Mouse (Mus musculus) brain, embryonic 14.5 days (tissue): Measurements from ENCODE around the gene Acot10. TPM values are rescaled to one million over a fixed set of nuclear protein-coding genes. Genes with fewer than 3 reads are reported as not detected.
A peak's percentile ranks its signal among the peaks of the same experiment; 100 is the strongest.
"Not testable (repeated sequence)": the region's sequence is repeated elsewhere in the genome, so short reads cannot be mapped to it uniquely, and the experiment has no call there.

ENCODE experiments used
- DNase-seq: peaks from one replicate; pipeline ENCODE4 v3.0.0-alpha.2; 2011; ENCODE audit warnings: low read depth
- CTCF ChIP-seq: fragments of 200-500 bp; IDR thresholded peaks from 2 replicates; pipeline ENCODE4 v1.5.1; 2012; ENCODE audit warnings: inconsistent platforms, mild to moderate bottlenecking, moderate library complexity, borderline replicate concordance; ENCODE audit not compliant: insufficient read depth, insufficient read length; ENCODE audit errors: extremely low read depth
- POLR2A ChIP-seq: fragments of 200-500 bp; IDR thresholded peaks from 2 replicates; pipeline ENCODE4 v1.6.1; 2012; ENCODE audit warnings: mild to moderate bottlenecking, inconsistent platforms, borderline replicate concordance; ENCODE audit not compliant: poor library complexity, insufficient read depth, insufficient read length, severe bottlenecking; ENCODE audit errors: extremely low read depth
- polyA plus RNA-seq: library from polyadenylated mRNA; depleted of rRNA; stranded (reverse); fragments of >200 nt; gene quantifications from 2 replicates; pipeline ENCODE4 v1.2.3, GENCODE M21; 2012; rRNA removed

Acot10 gene
- polyA plus RNA-seq = not detected in 2 replicates

DNA sequence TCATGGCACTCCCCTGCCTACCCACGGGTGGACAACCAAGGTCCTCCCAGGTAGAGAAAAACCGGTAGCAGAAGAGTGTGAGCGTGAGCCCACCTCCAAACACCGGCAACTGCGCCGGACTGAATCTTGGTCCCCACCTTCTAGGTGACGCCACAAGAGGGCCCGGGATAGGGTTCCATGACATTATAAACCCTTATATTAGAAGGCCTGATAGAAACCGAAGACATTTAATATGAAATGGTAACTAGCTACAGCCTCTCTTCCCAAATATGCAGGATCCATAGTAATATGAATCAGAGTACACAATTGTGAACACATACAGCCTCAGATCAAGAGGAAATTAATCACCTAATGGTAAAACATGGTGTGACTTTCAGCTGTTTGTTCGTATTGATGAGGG is at the start of gene Acot10:
Acot10 (minus strand) TSS at position 101 of the 400 bp plus-strand sequence.
- no peak for TF ChIP-seq CTCF
- TF ChIP-seq POLR2A = no peak
- no peak for DNase-seq

- DNase-seq = no peak
- TF ChIP-seq CTCF = no peak
- TF ChIP-seq POLR2A = no peak
These were observed 45.3 kb upstream of the Acot10 start for GRCm38 (mm10) chr15:20711859-20712258.

GRCm38 (mm10) chr15:20696229-20696628 is 29.7 kb upstream of the Acot10 start:
- DNase-seq = no peak
- no peak for TF ChIP-seq CTCF
- no peak for TF ChIP-seq POLR2A

GRCm38 (mm10) chr15:20684200-20684599 is 17.6 kb upstream of the Acot10 start:
- TF ChIP-seq POLR2A (no peak), CTCF (no peak)
- DNase-seq = no peak

DNA sequence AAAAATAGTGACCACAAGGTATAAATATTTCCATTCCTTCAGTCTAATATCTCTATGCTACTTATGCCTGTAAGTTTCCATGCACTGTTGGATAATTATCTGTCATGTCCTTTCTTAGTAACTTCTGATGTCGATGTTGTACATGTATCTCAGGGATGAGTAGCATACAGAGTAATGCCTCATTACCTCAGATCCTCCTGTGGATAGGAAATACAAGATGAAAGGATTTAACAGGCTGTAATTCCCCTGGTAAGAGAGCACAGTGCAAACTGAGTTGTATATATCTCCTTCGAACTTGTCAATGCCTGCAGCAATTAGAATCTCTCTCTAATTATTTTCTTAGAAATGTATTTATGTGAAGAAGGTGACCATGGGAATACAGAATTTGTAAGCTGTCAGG is 16.2 kb upstream of the Acot10 start:
- TF ChIP-seq CTCF (no peak), POLR2A (no peak)
- peak; percentile 35 for DNase-seq

DNA sequence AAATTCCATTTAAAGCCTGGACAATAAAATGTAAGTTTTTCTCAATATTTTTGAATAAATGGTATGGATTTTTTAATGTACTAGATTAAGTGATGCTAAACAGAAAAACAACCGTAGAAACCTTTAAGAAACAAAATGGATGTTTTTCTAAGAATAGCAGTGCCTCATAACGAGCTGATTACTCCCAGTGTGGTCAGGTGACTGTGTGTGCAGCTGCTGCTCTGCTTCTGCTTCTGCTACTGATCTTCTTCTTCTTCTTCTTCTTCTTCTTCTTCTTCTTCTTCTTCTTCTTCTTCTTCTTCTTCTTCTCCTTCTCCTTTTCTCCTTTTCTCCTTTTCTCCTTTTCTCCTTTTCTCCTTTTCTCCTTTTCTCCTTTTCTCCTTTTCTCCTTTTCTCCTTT is 3.0 kb upstream of the Acot10 start:
- not testable (repeated sequence) for DNase-seq

DNA sequence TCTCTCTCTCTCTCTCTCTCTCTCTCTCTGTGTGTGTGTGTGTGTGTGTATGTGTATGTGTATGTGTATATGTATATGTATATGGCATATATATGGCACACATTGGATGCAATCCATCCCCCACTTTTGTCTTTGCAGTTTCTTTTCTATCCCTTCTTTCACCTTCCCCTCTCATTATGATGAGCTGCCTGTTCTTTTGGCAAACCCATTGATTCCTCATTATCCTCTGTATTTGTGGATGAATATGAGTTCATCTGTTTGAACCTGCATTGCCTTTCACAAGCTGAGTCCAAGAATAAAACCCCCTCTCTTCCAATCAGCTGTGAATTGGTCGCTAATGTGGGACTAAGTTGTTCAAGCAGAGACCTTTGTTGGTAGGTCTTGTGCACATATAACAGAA is 1.4 kb upstream of the Acot10 start:
- no peak for TF ChIP-seq CTCF
- TF ChIP-seq POLR2A = no peak
- peak; percentile 55 for DNase-seq

GRCm38 (mm10) chr15:20667350-20667749 is 800 bp upstream of the Acot10 start:
- no peak for TF ChIP-seq POLR2A
- TF ChIP-seq CTCF = no peak
- DNase-seq = peak; percentile 83

DNA sequence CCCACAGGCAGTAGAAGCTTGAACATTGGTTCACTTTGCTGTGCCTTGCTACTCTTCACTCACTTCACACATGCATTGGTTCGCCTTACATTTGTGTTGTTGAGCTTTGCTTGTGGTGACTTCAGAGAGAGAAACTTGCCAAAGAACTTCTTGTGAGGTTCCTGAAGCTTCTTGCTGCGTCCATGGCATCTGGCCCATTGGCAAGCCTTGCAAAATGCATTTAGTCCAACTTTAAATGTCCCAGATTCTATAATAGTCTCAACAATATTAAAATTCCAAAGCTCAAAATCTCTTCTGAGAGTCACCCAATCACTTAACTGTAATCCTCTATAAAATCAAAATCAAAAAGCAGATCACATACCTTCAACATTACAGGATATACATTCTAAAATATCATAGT is 6.3 kb downstream of the Acot10 start:
- no peak for TF ChIP-seq CTCF
- no peak for TF ChIP-seq POLR2A
- DNase-seq = no peak

DNA sequence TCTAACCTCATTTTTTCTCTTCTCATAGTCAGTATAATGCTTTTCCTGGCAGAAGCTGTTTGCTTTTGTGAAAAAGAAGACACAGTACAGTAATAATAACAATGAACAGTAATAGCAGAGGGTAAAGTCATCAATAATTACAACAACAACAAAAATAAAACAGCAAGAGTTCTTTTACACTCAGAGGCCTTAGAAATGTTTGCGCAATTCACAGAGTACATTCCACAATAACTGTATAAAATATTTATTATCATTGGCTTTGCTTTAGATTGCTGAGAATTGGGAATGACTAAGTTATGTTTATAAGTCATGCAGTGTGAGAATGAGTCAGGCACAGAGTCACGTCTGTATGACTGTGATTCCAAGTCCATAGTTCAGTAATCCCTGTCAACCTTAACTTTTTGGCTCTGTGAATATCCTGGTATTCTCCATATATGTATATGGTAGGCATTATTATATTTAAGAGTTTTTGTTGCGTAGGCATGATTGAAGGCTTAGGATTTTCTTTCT is 23.6 kb downstream of the Acot10 start:
- no peak for DNase-seq
- TF ChIP-seq POLR2A = no peak
- TF ChIP-seq CTCF = no peak

DNA sequence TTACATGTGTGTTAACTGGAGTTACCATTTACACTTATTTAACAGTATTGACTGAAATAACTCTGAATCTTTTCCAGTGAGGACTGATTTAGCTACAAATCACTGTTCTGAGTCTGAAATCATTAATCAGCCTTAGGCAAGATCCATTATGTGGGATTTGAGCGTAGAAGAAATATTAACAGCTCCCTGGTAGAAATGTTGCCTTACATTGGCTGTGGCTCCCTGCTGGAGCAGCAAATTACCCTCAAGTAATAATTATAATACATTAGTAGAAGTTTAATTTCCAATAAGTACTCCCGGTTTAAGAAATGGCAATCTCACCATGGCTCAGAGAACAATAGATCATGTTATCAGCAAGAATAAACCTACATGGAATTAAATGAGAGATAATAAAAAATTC is 27.4 kb downstream of the Acot10 start:
- TF ChIP-seq POLR2A = no peak
- no peak for TF ChIP-seq CTCF
- DNase-seq = peak; percentile 66

DNA sequence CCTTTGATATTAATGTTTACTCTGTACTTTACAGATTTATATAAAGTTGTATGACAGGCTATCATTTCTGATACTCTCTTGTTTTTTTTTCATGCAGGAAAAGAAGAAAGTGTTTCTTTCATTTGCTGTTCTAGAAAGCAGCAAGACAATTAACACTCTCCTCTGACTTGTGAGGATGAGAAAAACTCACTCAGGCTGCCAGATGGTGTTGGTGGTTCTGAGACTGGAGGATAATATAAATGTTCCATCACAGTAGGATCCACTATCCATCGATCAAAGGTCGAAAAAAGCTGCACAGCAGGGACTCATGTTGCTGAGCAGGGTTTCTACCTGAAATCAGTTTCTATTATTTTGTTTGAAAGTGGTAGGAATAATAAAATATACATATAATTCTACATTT is 32.0 kb downstream of the Acot10 start:
- DNase-seq = peak; percentile 59
- TF ChIP-seq CTCF = no peak
- TF ChIP-seq POLR2A = no peak

Other genes starting within 250 kb of the Acot10 start
- gene Cdh12, start 217.5 kb downstream of the Acot10 start, polyA plus RNA-seq = 1.0 and 2.7 TPM in 2 replicates